Mouse (Mus musculus) lung, postnatal 10 days (tissue): ENCODE results near the gene Polr3k.
A peak's percentile ranks its signal among the peaks of the same experiment; 100 is the strongest.

Experiments used
- DNase-seq: peaks from one replicate; pipeline ENCODE4 v3.0.0; 2021

Polr3k gene

GRCm38 (mm10) chr2:181863791-181864535 lies at the start of gene Polr3k:
Polr3k (plus strand) TSS chr2:181864337.
- peak; percentile 95 for DNase-seq

GRCm38 (mm10) chr2:181829032-181829650 lies 35.0 kb upstream of the Polr3k start:
- no peak for DNase-seq

- no peak for DNase-seq
Observed at GRCm38 (mm10) chr2:181832745-181833144, 31.4 kb upstream of the Polr3k start.

- DNase-seq: peak; percentile 96
Observed at GRCm38 (mm10) chr2:181837372-181838292, 26.5 kb upstream of the Polr3k start, which contains the start of gene Pcmtd2. Pcmtd2 (plus strand) TSS chr2:181837854.

GRCm38 (mm10) chr2:181838293-181838680 lies 25.9 kb upstream of the Polr3k start:
- peak; percentile 2 for DNase-seq

- DNase-seq: no peak
Observed at GRCm38 (mm10) chr2:181845709-181846394, 18.3 kb upstream of the Polr3k start.

GRCm38 (mm10) chr2:181864536-181864860 lies 361 bp downstream of the Polr3k start:
- no peak for DNase-seq

- peak; percentile 76 for DNase-seq
Observed at GRCm38 (mm10) chr2:181866931-181867330, 2.8 kb downstream of the Polr3k start.

- no peak for DNase-seq
Observed at GRCm38 (mm10) chr2:181871039-181871438, 6.9 kb downstream of the Polr3k start.

GRCm38 (mm10) chr2:181878903-181879302 lies 14.8 kb downstream of the Polr3k start:
- DNase-seq: no peak

- no peak for DNase-seq
Observed at GRCm38 (mm10) chr2:181883022-181883749, 19.0 kb downstream of the Polr3k start.

GRCm38 (mm10) chr2:181917861-181918260 lies 53.7 kb downstream of the Polr3k start:
- DNase-seq: no peak

GRCm38 (mm10) chr2:181918501-181918900 lies 54.4 kb downstream of the Polr3k start:
- DNase-seq: peak; percentile 17
